Mouse (Mus musculus): ENCODE measurements around the gene Ckap2. TPM values are rescaled to one million over a fixed set of nuclear protein-coding genes. Genes with fewer than 3 reads are reported as not detected.

Ckap2 gene
- polyA plus RNA-seq (2011; ENCODE audit: insufficient read length, low read depth, missing spikeins) = 57.2 and 63.5 TPM in 2 replicates

GRCm38 (mm10) chr8:22185431-22186397 is at the start of gene Ckap2:
Ckap2 (minus strand) TSS chr8:22185819.
- H3K27ac ChIP-seq (ENCODE audit: insufficient read depth, low read length) = peak within 1 kb of the TSS; percentile 89
- TF ChIP-seq CTCF (IDR thresholded peaks at IDR 0.05; ENCODE audit: borderline replicate concordance, insufficient read depth, low read length) = no peak
- TF ChIP-seq POLR2A (IDR thresholded peaks at IDR 0.05; ENCODE audit: low read depth, low read length) = peak; percentile 61

GRCm38 (mm10) chr8:22228621-22229020 is 43.0 kb upstream of the Ckap2 start:
- Histone ChIP-seq H3K4me3 (ENCODE audit: insufficient read depth, low read length) (no peak overlapping the region), H3K27ac (ENCODE audit: insufficient read depth, low read length) (no peak overlapping the region), H3K4me1 (ENCODE audit: control insufficient read depth, insufficient read depth, low read length) (no peaks in the 10 kb centered on the region)
- TF ChIP-seq CTCF (IDR thresholded peaks at IDR 0.05; ENCODE audit: borderline replicate concordance, insufficient read depth, low read length) (no peak), POLR2A (IDR thresholded peaks at IDR 0.05; ENCODE audit: low read depth, low read length) (no peak)

More at GRCm38 (mm10) chr8:22185431-22186397, at the start of gene Ckap2:
- Histone ChIP-seq H3K4me1 (ENCODE audit: control insufficient read depth, insufficient read depth, low read length) (no peaks in the 10 kb centered on the region), H3K4me3 (ENCODE audit: insufficient read depth, low read length) (peak within 1 kb of the TSS; percentile 57)

DNA sequence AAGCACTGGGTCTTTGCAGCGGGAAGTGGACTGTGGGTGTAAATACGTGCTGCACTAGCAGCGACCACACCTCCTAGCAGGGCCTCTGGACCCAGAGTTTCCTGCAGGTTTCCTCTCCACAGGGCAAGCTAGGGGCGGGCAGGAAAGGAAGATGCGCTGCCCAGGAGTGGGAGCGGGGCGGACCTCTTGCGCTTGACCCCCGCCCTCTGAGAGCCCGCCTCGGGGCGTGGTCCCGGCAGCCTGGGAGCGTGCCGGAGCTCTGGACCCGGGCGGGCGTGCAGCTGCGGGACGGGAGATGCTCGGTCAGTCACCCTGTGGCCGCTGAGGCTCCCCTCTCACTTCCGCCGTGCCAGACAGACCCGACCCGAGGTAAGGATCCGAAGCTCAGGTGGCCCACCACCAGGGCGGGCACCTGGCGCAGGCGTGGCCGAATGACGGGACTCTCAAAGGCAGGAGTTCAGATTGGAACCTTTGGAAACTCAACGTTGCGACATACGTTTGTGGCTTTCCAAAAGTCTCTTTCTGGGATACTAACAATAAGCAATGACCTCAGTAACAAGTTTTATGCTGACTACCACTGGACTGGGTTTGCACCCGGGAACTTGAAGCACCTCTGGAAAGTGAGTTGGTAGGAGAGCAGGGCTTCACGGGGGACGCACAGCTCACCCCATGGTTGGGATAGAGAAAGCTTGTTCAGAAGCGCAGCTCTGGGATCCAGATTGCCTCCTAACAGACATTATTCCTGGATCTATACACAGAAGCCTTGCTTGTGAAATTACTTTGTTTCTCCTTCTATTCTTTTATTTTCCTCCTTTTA is 41.6 kb upstream of the Ckap2 start, which contains the start of gene Thsd1:
Gene Thsd1 (plus strand): TSS at position 253 of the 817 bp plus-strand sequence.
- Histone ChIP-seq H3K4me1 (ENCODE audit: control insufficient read depth, insufficient read depth, low read length) (no peaks in the 10 kb centered on the region), H3K27ac (ENCODE audit: insufficient read depth, low read length) (no peak within 1 kb of the TSS), H3K4me3 (ENCODE audit: insufficient read depth, low read length) (peak within 1 kb of the TSS; percentile 64)
- TF ChIP-seq POLR2A (IDR thresholded peaks at IDR 0.05; ENCODE audit: low read depth, low read length) = no peak
- no peak for TF ChIP-seq CTCF (IDR thresholded peaks at IDR 0.05; ENCODE audit: borderline replicate concordance, insufficient read depth, low read length)

DNA sequence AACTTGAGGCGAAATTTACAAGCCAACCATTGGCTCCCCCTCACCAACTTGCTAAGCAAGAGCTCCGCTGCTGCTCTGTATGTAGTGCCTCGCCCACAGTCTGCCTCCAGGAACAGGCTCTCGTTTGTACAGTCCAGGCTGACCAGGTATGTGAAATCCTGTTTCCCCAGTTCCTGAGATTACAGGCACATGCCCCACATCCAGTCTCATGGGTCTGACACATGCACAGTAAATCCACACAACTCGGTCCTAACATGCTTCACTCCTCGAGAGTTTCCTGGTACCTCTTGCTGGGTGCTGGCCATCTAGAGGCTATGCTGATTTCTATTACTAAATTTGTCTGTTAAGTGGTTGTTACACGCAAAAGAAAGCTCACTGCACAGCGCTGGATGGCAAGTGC is 40.7 kb upstream of the Ckap2 start:
- Histone ChIP-seq H3K4me1 (ENCODE audit: control insufficient read depth, insufficient read depth, low read length) (no peaks in the 10 kb centered on the region), H3K4me3 (ENCODE audit: insufficient read depth, low read length) (no peak overlapping the region), H3K27ac (ENCODE audit: insufficient read depth, low read length) (no peak overlapping the region)
- no peak for TF ChIP-seq CTCF (IDR thresholded peaks at IDR 0.05; ENCODE audit: borderline replicate concordance, insufficient read depth, low read length)
- TF ChIP-seq POLR2A (IDR thresholded peaks at IDR 0.05; ENCODE audit: low read depth, low read length) = no peak

- TF ChIP-seq POLR2A (IDR thresholded peaks at IDR 0.05; ENCODE audit: low read depth, low read length) (no peak), CTCF (IDR thresholded peaks at IDR 0.05; ENCODE audit: borderline replicate concordance, insufficient read depth, low read length) (no peak)
- H3K4me3 ChIP-seq (ENCODE audit: insufficient read depth, low read length) = no peak overlapping the region
- H3K4me1 ChIP-seq (ENCODE audit: control insufficient read depth, insufficient read depth, low read length) = no peaks in the 10 kb centered on the region
- H3K27ac ChIP-seq (ENCODE audit: insufficient read depth, low read length) = no peak overlapping the region
Observed at GRCm38 (mm10) chr8:22214826-22215225, 29.2 kb upstream of the Ckap2 start.

DNA sequence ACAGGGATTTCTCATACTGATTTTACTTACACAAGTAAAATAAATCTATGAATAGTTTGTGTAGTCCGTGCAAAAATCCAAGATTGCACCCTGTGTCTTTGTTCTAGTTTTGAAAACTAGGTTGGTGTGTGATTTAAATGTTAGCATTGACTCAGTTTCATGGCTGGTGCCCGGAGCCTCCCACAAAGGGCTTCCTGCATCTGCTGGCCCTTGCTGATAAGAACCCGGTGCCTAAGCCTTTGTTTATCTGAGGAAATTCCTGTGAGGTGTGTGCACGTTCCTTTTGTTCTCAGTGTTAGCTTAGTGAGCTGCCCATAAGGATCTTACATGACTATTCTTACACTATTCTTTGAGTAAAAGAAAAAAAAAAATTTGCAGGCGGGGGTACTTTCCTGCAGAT is 23.4 kb upstream of the Ckap2 start:
- no peak overlapping the region for H3K27ac ChIP-seq (ENCODE audit: insufficient read depth, low read length)
- H3K4me1 ChIP-seq (ENCODE audit: control insufficient read depth, insufficient read depth, low read length) = no peaks in the 10 kb centered on the region
- TF ChIP-seq CTCF (IDR thresholded peaks at IDR 0.05; ENCODE audit: borderline replicate concordance, insufficient read depth, low read length) (no peak), POLR2A (IDR thresholded peaks at IDR 0.05; ENCODE audit: low read depth, low read length) (no peak)
- no peak overlapping the region for H3K4me3 ChIP-seq (ENCODE audit: insufficient read depth, low read length)

DNA sequence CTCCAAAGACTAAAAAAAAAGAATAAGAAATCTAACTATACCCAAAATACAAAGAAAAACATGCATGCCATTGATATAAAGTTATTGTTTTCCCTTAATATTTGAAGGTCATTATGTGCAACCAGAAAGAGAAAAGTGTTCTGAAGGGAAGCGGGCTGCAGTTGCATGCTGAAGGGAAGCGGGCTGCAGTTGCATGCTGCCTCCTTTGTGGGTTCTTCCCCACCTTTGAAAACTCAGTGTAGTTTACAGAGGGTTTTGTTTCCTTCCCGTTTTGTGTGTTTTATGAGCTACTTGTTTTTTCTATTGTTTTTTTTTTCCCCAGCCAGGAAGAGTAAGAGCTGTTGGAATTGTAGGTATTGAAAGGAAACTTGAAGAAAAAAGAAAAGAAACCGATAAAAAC is 21.9 kb upstream of the Ckap2 start:
- no peak for TF ChIP-seq CTCF (IDR thresholded peaks at IDR 0.05; ENCODE audit: borderline replicate concordance, insufficient read depth, low read length)
- no peak for TF ChIP-seq POLR2A (IDR thresholded peaks at IDR 0.05; ENCODE audit: low read depth, low read length)
- no peak overlapping the region for H3K27ac ChIP-seq (ENCODE audit: insufficient read depth, low read length)
- H3K4me1 ChIP-seq (ENCODE audit: control insufficient read depth, insufficient read depth, low read length) = no peaks in the 10 kb centered on the region
- no peak overlapping the region for H3K4me3 ChIP-seq (ENCODE audit: insufficient read depth, low read length)

DNA sequence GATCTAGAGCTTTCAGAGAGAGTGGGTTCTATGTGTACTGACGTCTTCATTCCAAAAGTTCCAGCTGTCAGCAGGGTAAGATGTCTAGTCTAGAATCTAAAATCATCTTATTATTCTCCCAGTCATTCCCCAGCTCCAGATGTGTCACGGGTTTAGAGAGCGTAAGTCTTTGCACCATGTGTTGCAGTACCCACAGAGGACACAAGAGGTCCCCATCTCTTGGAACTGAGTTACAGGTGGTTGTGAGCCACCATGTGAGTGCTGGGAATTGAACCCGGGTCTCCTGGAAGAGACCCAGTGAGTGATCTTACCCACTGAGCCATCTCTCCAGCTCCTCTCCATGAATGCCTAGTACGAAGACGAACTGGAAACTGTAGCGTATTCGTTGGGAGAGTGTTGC is 13.9 kb upstream of the Ckap2 start:
- no peak overlapping the region for H3K27ac ChIP-seq (ENCODE audit: insufficient read depth, low read length)
- TF ChIP-seq POLR2A (IDR thresholded peaks at IDR 0.05; ENCODE audit: low read depth, low read length) (no peak), CTCF (IDR thresholded peaks at IDR 0.05; ENCODE audit: borderline replicate concordance, insufficient read depth, low read length) (no peak)
- H3K4me1 ChIP-seq (ENCODE audit: control insufficient read depth, insufficient read depth, low read length) = peaks cover under 1% of the 10 kb centered on the region; the same call in 1 of the 2 replicates
- no peak overlapping the region for H3K4me3 ChIP-seq (ENCODE audit: insufficient read depth, low read length)

GRCm38 (mm10) chr8:22197914-22198313 is 12.3 kb upstream of the Ckap2 start:
- peaks cover 3% of the 10 kb centered on the region; the same call in 1 of the 2 replicates for H3K4me1 ChIP-seq (ENCODE audit: control insufficient read depth, insufficient read depth, low read length)
- TF ChIP-seq CTCF (IDR thresholded peaks at IDR 0.05; ENCODE audit: borderline replicate concordance, insufficient read depth, low read length) = no peak
- TF ChIP-seq POLR2A (IDR thresholded peaks at IDR 0.05; ENCODE audit: low read depth, low read length) = no peak
- no peak overlapping the region for H3K4me3 ChIP-seq (ENCODE audit: insufficient read depth, low read length)
- no peak overlapping the region for H3K27ac ChIP-seq (ENCODE audit: insufficient read depth, low read length)
